Mouse (Mus musculus) cerebellum, adult 2 months (tissue): ENCODE data around the gene Fbf1. TPM values are rescaled to one million over a fixed set of nuclear protein-coding genes. Genes with fewer than 3 reads are reported as not detected.

Source experiments
- DNase-seq, 2 experiments: peaks; one replicate each; pipeline ENCODE4 v3.0.0; 2021
- H3K27ac ChIP-seq: fragments of 200-500 bp; 2 replicates; pipeline ENCODE4 v1.5.1; 2012; ENCODE audit warnings: low read length, control low read depth, inconsistent platforms; ENCODE audit not compliant: insufficient read depth
- H3K27me3 ChIP-seq: fragments of 200-500 bp; 2 replicates; pipeline ENCODE4 v1.6.1; 2012; ENCODE audit warnings: inconsistent platforms, mild to moderate bottlenecking, low read length, moderate library complexity; ENCODE audit not compliant: control insufficient read depth, insufficient read depth
- H3K4me1 ChIP-seq: fragments of 200-500 bp; 2 replicates; pipeline ENCODE4 v1.6.1; 2011; ENCODE audit warnings: low read length; ENCODE audit not compliant: control insufficient read depth, insufficient read depth
- H3K4me3 ChIP-seq: fragments of 200-500 bp; replicated peaks from 2 replicates; pipeline ENCODE3; 2011; ENCODE audit warnings: mild to moderate bottlenecking, low read depth, low read length, control low read depth; ENCODE audit not compliant: insufficient read depth
- CTCF ChIP-seq: fragments of 200-500 bp; IDR thresholded peaks from 2 replicates; pipeline ENCODE4 v1.5.1; 2011; ENCODE audit warnings: low read depth, mild to moderate bottlenecking, control low read depth, low read length, moderate library complexity, borderline replicate concordance; ENCODE audit not compliant: insufficient read depth
- POLR2A ChIP-seq: fragments of 200-500 bp; IDR thresholded peaks from 2 replicates; pipeline ENCODE4 v1.6.1; 2011; ENCODE audit warnings: low read length, control low read depth, borderline replicate concordance; ENCODE audit not compliant: insufficient read depth
- WGBS: fragments of 180-500 bp; shearing (Covaris S2); methylation state at CpG from one replicate; pipeline ENCODE4 v1.1.7; 2018; 5-methylcytosine and 5-hydroxymethylcytosine counted together
- polyA plus RNA-seq: library from polyadenylated mRNA; depleted of rRNA; stranded (reverse); fragments of >200 nt; gene quantifications from 2 replicates; pipeline ENCODE4 v1.2.3, GENCODE M21; 2012

Fbf1 gene
- polyA plus RNA-seq, 1 experiment: 81.1 TPM

GRCm38 (mm10) chr11:116208660-116209059, 40.7 kb upstream of the Fbf1 start:
- TF ChIP-seq CTCF (no peak), POLR2A (no peak)
- H3K4me3 ChIP-seq: no peak overlapping the region
- H3K27me3 ChIP-seq: no peaks in the 10 kb centered on the region
- 83% methylated on average over 3 of the region's 3 CpGs for WGBS
- no peak overlapping the region for H3K27ac ChIP-seq
- H3K4me1 ChIP-seq: no peaks in the 10 kb centered on the region
- no peak for DNase-seq

GRCm38 (mm10) chr11:116206678-116207077, 38.7 kb upstream of the Fbf1 start:
- no peak for TF ChIP-seq POLR2A
- no peak for TF ChIP-seq CTCF
- Histone ChIP-seq H3K27ac (no peak overlapping the region), H3K4me1 (no peaks in the 10 kb centered on the region), H3K4me3 (no peak overlapping the region), H3K27me3 (no peaks in the 10 kb centered on the region)
- DNase-seq: no peak
- 59% methylated on average over 4 of the region's 4 CpGs for WGBS

GRCm38 (mm10) chr11:116203150-116203549, 35.2 kb upstream of the Fbf1 start:
- Histone ChIP-seq H3K27me3 (no peaks in the 10 kb centered on the region), H3K4me3 (no peak overlapping the region), H3K27ac (no peak overlapping the region), H3K4me1 (no peaks in the 10 kb centered on the region)
- TF ChIP-seq CTCF (no peak), POLR2A (no peak)
- DNase-seq: no peak
- 95% methylated on average over 3 of the region's 3 CpGs for WGBS

GRCm38 (mm10) chr11:116201151-116201550, 33.2 kb upstream of the Fbf1 start:
- Histone ChIP-seq H3K4me1 (no peaks in the 10 kb centered on the region; the same call in 1 of the 2 replicates), H3K4me3 (no peak overlapping the region), H3K27ac (no peak overlapping the region), H3K27me3 (no peaks in the 10 kb centered on the region)
- no peak for TF ChIP-seq CTCF
- TF ChIP-seq POLR2A: no peak
- no peak for DNase-seq
- WGBS: 99% methylated on average over 2 of the region's 2 CpGs

- no peak for TF ChIP-seq CTCF
- TF ChIP-seq POLR2A: peak; percentile 84
- WGBS: under 1% methylated on average over 62 of the region's 62 CpGs
- H3K27ac ChIP-seq: peak within 1 kb of the TSS; percentile 95
- no peaks in the 10 kb centered on the region; the same call in 1 of the 2 replicates for H3K4me1 ChIP-seq
- H3K27me3 ChIP-seq: no peaks in the 10 kb centered on the region
- DNase-seq: peak; percentile 96 to 99
- peak within 1 kb of the TSS; percentile 83 for H3K4me3 ChIP-seq
Measured at GRCm38 (mm10) chr11:116198639-116199531, 30.9 kb upstream of the Fbf1 start, which contains the start of the genes Ten1 and Acox1. Ten1 (plus strand) TSS chr11:116198855. Acox1 (minus strand) TSS chr11:116199045.

GRCm38 (mm10) chr11:116198132-116198531, 30.2 kb upstream of the Fbf1 start:
- Histone ChIP-seq H3K4me3 (peak overlapping the region; percentile 83), H3K27me3 (no peaks in the 10 kb centered on the region), H3K27ac (peak overlapping the region; percentile 58), H3K4me1 (no peaks in the 10 kb centered on the region; the same call in 1 of the 2 replicates)
- 14% methylated on average over 13 of the region's 13 CpGs for WGBS
- DNase-seq: no peak
- TF ChIP-seq CTCF (no peak), POLR2A (no peak)

GRCm38 (mm10) chr11:116197584-116197906, 29.6 kb upstream of the Fbf1 start:
- no peaks in the 10 kb centered on the region; the same call in 1 of the 2 replicates for H3K4me1 ChIP-seq
- H3K27me3 ChIP-seq: no peaks in the 10 kb centered on the region
- DNase-seq: no peak
- H3K4me3 ChIP-seq: peak overlapping the region; percentile 15
- no peak overlapping the region for H3K27ac ChIP-seq
- no peak for TF ChIP-seq CTCF
- TF ChIP-seq POLR2A: no peak
- WGBS: 80% methylated on average over 6 of the region's 6 CpGs
